Mouse (Mus musculus) limb, embryonic 12.5 days (tissue): Measurements from ENCODE around the gene Dkk3. TPM values are rescaled to one million over a fixed set of nuclear protein-coding genes. Genes with fewer than 3 reads are reported as not detected.

ENCODE experiments used
- polyA plus RNA-seq: library from polyadenylated mRNA; unstranded; fragments of >200 nt; fragmentation: Nextera tagmentation; extraction: Ambion mirVana; gene quantifications from 2 replicates; pipeline ENCODE4 v1.2.1, GENCODE M21; 2016

The Dkk3 gene
- polyA plus RNA-seq, 1 experiment from 2014 or later: 14.1 TPM

Other genes with a start within 250 kb of the Dkk3 start
- 102 and 107 TPM in 2 replicates for gene Usp47, start 135.6 kb downstream of the Dkk3 start, polyA plus RNA-seq
- gene Mical2, start 66.8 kb upstream of the Dkk3 start, polyA plus RNA-seq: 2.4 and 3.2 TPM in 2 replicates